Mouse (Mus musculus) fibroblast of lung, adult 2 months (primary cell): ENCODE data around the gene Il12b.
"Not testable (repeated sequence)": the region's sequence is repeated elsewhere in the genome, so short reads cannot be mapped to it uniquely, and the experiment has no call there.

Source experiments
- DNase-seq: peaks from one replicate; pipeline ENCODE4 v3.0.0-alpha.2; 2011; ENCODE audit warnings: low read depth

The Il12b gene

DNA sequence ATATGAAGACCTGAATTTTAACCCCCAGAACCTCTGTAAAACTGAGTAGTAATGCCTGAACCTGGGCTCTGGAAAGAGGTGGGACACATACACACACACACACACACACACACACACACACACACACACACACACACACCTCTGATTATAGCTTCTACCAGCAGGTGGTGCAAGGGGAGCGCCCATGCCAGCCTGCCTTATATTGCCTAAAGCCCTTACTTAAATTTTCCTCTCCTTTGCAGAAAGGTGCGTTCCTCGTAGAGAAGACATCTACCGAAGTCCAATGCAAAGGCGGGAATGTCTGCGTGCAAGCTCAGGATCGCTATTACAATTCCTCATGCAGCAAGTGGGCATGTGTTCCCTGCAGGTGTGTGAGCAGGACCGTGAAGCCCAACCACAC lies 12.4 kb downstream of the Il12b start:
- no peak for DNase-seq

DNA sequence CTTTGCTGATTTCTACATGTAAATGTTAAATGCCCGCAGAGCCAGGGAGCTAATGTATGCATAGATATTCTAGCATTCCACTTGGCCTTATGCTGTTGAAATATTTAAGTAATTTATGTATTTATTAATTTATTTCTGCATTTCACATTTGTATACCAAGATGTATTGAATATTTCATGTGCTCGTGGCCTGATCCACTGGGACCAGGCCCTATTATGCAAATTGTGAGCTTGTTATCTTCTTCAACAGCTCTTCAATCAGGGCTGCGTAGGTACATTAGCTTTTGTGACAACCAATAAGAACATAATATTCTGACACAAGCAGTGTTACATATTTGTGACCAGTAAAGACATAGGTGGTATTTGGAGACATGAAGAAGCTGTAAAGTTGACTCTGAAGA lies 13.5 kb downstream of the Il12b start:
- DNase-seq: no peak

GRCm38 (mm10) chr11:44414605-44415004 lies 14.7 kb downstream of the Il12b start:
- no peak for DNase-seq

DNA sequence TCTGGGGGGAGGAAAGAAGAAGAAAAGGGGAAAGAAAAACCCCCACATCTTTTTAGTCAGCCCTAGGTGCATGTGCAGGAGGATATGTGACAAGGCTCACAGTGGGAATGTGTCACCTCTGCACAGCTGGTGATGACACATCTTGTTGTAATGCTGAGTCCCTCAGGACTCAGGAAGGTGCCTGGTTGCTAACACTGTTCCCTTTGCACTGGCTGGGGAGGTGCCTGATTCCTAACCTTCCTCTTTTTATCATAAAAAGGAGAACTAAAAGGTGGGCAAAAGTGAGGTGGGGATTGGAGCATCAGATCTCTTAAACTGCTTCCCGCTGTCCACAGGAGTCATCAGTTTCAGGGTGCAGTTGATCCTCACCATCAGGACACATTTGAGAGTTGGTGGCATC lies 17.5 kb downstream of the Il12b start:
- DNase-seq: no peak

DNA sequence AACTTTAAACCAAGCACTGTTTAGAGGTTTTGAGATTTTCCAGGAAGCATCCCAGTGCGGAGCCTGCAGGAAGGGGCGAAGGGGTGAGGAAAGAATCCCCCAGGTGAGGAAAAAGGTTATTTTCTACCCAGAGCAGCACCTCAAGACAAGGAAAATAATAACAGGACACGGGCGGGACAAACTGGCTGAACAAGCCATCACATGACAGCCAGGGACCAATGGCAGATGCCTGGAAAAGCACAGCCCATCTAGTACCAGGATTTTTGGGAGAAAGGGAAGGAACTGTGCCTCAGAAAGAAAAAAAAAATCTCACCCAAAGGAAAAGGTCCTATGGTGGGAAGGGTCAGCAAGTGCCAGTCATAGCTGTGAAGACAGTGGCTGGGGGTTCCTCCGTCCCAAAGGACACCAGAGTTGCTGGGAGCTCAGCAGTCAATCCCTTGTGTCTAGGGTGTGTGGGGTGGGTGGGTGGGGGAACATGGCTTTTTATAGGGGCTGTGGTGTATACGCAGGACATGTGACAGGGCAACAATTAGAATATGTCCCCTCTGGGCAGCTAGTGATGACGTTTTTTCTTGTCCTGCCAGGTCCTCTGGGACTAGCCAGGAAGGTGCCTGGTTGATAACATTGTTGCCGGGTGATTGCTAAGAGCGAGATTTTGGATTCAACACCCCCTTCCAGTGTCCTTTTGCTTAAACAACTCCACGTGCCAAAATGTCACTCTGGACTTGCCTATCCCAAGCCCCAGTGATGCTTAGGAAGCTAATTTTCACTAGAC lies 22.7 kb downstream of the Il12b start:
- no peak for DNase-seq

GRCm38 (mm10) chr11:44423261-44423660 lies 23.4 kb downstream of the Il12b start:
- no peak for DNase-seq

DNA sequence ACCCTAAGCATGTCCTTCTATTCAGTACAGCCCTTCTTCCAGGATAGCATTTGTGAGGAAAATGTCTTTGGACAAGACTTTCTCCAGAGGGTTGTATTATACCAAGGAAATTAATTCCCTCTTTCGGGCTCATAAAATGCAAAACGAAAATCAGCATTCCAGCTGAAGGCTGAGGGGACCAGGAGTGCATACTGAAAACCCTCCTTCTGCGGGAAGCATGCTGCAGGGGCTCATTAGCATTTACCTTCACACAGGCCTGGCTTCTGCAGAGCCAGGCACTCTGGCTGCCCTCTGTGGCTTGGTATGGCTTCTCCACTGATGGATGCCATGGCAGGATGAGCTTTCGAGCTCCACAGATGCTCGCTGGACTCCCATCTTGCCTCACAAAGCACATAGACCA lies 24.1 kb downstream of the Il12b start:
- no peak for DNase-seq

- no peak for DNase-seq
Observed at GRCm38 (mm10) chr11:44425006-44425405, 25.1 kb downstream of the Il12b start.

GRCm38 (mm10) chr11:44425626-44426025 lies 25.8 kb downstream of the Il12b start:
- DNase-seq: no peak

DNA sequence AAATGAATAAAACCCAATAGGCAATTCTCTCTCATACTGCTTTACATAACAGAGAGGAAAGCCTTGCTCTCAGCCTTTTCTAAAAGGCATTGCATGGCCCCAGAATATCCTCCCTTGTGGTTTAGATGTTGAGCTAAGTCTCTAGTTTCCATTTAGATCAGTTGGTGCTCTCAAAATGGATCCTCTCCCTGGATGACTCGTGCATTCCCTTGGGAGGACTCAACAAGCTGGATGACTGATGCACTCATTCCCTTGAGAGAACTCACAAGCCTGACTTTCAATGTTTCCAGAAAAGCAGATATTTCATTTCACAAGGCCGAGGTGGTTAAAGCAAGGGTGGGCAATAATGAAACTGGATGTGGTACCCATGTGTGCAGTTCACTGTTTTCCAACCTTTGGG lies 28.1 kb downstream of the Il12b start:
- DNase-seq: no peak

DNA sequence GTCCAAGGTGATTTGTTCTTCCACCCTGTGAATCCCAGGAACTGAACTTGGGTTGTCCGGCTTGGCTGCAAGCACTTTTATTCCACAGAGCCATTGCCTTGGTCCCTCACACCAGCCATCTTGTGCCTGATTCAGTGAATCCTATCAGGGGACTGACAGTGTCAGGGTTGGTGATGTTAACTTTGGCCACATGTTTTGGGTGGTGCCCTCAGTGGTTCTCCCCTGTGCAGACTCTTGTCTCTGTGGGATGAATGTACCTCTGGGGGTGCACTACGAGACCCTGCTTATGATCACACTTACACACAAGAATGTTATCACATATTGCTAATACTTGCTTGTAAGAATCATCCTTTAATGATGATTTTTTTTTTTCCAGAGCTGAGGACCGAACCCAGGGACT lies 30.2 kb downstream of the Il12b start:
- DNase-seq: no peak

GRCm38 (mm10) chr11:44437786-44438185 lies 37.9 kb downstream of the Il12b start:
- no peak for DNase-seq

- DNase-seq: no peak
Observed at GRCm38 (mm10) chr11:44451046-44451445, 51.2 kb downstream of the Il12b start.

GRCm38 (mm10) chr11:44452016-44452415 lies 52.2 kb downstream of the Il12b start:
- not testable (repeated sequence) for DNase-seq

DNA sequence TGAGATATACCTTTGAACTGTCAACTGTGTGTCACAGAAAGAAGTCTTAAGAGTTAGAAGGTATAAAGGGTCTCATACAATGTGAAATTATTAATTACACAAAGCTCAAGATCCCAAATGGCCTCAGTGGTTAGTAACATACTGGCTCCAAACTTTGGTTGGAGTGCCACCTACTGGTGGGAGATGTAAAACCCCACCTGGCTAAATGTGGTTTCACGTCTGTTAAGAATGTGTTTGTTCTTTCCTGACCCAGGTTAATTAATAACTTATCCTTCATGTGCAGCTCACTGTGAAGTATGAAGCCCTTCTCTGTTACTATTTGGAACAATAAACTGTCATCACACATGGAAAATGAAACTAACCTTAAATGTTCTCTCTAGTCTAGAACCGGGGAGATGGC lies 53.6 kb downstream of the Il12b start:
- DNase-seq: no peak

DNA sequence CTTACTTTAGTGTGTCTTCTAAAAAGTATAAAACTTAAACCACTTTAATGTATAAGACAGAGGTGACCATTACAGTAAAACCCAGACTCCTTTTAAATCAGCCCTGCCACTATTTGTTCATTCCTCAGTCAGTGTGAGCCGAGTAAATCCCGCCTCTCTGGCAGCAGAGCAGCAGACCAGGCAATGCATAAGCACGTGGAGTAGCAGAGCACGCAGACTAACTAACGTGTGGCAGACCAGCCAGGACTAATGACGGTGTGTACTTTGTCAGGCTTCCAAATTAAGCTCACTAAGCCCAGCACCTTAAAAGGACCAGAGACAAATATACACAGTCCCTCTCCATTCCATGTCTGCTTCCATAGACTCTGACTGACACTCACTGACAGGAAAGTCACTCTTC lies 61.6 kb downstream of the Il12b start:
- no peak for DNase-seq
